Mouse (Mus musculus): Measurements from ENCODE around the gene Adcy9.

DNA sequence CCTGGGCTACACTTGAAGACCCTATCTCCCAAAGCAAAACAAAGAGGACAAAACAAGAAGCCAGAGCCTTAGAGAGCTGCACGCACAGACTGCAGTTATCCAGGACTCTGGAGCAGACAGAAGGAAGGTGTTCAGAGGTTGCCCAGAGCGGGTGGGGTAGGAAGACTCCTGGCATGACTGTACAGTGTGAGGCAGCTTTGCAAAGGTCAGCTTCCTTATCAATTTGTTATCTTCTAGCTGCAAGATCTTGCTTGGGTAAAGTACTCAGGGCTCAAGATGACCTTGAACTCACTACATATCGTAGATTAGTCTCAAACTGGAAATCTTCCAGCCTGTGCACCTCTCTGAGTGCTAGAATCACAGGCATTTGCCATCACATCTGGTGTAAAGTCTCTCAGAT, 156.8 kb downstream of the Adcy9 start:
- TF ChIP-seq CTCF (IDR thresholded peaks at IDR 0.05 in 2 of 3, conservative IDR thresholded peaks at IDR 0.05 in 1 of 3; ENCODE audit: control insufficient read depth in 1 of 3, insufficient read depth in 1 of 3, low read depth in 2 of 3, low read length in 3 of 3, poor library complexity in 1 of 3, severe bottlenecking in 1 of 3): no peak
- no peak for TF ChIP-seq EP300 (IDR thresholded peaks at IDR 0.05; ENCODE audit: low read depth in 1 of 2, low read length in 2 of 2)

Data from MEL (cell line).